Mouse (Mus musculus): ENCODE data around the gene Nodal. TPM values are rescaled to one million over a fixed set of nuclear protein-coding genes. Genes with fewer than 3 reads are reported as not detected.

The Nodal gene
- polyA plus RNA-seq, 1 experiment = 52.2 TPM

DNA sequence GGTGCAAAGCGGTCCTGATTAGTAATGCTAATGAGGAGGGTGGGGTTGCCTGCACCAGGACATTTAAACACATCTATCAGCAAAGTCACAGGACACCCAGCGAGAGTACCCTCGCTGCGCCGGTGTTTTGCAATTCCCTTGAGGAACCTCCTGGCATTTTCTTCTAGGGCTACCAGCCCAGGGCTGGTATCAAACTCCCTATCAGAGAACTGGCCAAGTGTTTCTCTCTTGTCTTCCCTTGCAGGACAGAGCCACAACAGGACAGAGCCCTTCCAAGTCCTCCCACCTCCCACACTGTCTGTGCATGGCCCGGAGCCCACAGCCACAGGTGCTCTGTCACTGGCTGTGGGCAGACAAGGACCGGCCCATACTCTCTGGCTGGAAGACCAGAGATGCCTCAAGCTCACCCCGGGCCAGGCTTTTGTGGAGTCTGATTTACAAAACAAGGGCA lies 35.5 kb upstream of the Nodal start:
- peak overlapping the region; percentile 76 for H3K4me3 ChIP-seq (ENCODE audit: low read depth, low read length)

DNA sequence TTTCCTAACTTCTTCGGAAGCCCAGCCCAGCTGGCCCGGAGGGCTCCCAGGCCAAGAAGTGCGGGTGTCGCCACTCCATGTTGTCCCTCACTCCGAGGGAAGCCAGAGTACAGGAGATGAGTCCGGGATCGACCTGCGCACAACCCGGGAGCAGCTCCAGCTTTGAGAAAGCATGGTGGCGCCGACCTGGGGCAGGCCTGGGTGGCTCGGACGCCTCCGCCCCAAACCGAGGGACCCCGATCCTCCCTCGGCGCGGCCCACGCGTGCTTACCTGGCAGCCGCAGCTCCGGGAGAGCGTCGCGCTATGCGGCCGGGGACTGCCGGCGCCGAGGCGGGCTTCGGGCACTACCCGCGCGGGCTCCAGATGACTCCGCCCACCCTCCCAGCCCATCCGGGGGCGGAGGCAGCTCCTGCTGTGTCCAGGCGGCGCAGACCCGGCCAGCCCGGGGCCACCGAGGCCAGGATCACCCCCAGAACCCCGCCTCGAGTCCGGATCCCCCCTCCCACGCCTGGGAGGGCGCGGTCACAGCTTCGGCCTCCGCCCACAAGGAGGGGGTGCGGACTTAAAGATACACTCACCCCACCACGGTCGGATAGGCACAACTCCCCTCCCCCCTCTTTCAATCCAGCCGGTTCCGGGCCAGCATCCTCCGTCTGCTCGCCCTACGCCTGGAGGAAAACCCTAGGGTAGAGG lies 34.6 kb upstream of the Nodal start, which contains the start of gene Pald1:
TSS of gene Pald1 (minus strand) at position 510 of the 694 bp plus-strand sequence.
- H3K9me3 ChIP-seq (replicated peaks; ENCODE audit: control insufficient read depth, insufficient read depth, low read length, poor library complexity, severe bottlenecking) = no peaks in the 10 kb centered on the region
- TF ChIP-seq EP300 (IDR thresholded peaks at IDR 0.05; ENCODE audit: insufficient read depth, low read depth, low read length) = peak; percentile 67; the same call in 1 of the 2 replicates
- TF ChIP-seq CTCF (IDR thresholded peaks at IDR 0.05; ENCODE audit: low read depth, low read length) = no peak
- TF ChIP-seq POLR2A (IDR thresholded peaks at IDR 0.05; ENCODE audit: insufficient read depth, low read length) = peak; percentile 23
- peaks cover 11% of the 10 kb centered on the region for H3K4me1 ChIP-seq (ENCODE audit: control insufficient read depth, insufficient read depth, low read length)
- peak within 1 kb of the TSS; percentile 72 for H3K9ac ChIP-seq (ENCODE audit: low read depth, poor library complexity, severe bottlenecking)
- H3K27ac ChIP-seq (ENCODE audit: insufficient read depth, low read length) = peak within 1 kb of the TSS; percentile 68
- peak within 1 kb of the TSS; percentile 76 for H3K4me3 ChIP-seq (ENCODE audit: low read depth, low read length)
- H3K36me3 ChIP-seq (ENCODE audit: control insufficient read depth, insufficient read depth, low read length, poor library complexity, severe bottlenecking) = no peaks in the 10 kb centered on the region
- H3K27me3 ChIP-seq (ENCODE audit: control insufficient read depth, insufficient read depth, low read length, poor library complexity, severe bottlenecking) = no peaks in the 10 kb centered on the region

More for the DNA sequence above, 35.5 kb upstream of the Nodal start:
- Histone ChIP-seq H3K9ac (ENCODE audit: low read depth, poor library complexity, severe bottlenecking) (peak overlapping the region; percentile 72), H3K27me3 (ENCODE audit: control insufficient read depth, insufficient read depth, low read length, poor library complexity, severe bottlenecking) (no peaks in the 10 kb centered on the region), H3K36me3 (ENCODE audit: control insufficient read depth, insufficient read depth, low read length, poor library complexity, severe bottlenecking) (no peaks in the 10 kb centered on the region), H3K9me3 (replicated peaks; ENCODE audit: control insufficient read depth, insufficient read depth, low read length, poor library complexity, severe bottlenecking) (no peaks in the 10 kb centered on the region), H3K4me1 (ENCODE audit: control insufficient read depth, insufficient read depth, low read length) (peaks cover 14% of the 10 kb centered on the region), H3K27ac (ENCODE audit: insufficient read depth, low read length) (peak overlapping the region; percentile 68)
- TF ChIP-seq EP300 (IDR thresholded peaks at IDR 0.05; ENCODE audit: insufficient read depth, low read depth, low read length) (peak; percentile 87), POLR2A (IDR thresholded peaks at IDR 0.05; ENCODE audit: insufficient read depth, low read length) (peak; percentile 82), CTCF (IDR thresholded peaks at IDR 0.05; ENCODE audit: low read depth, low read length) (no peak)

DNA sequence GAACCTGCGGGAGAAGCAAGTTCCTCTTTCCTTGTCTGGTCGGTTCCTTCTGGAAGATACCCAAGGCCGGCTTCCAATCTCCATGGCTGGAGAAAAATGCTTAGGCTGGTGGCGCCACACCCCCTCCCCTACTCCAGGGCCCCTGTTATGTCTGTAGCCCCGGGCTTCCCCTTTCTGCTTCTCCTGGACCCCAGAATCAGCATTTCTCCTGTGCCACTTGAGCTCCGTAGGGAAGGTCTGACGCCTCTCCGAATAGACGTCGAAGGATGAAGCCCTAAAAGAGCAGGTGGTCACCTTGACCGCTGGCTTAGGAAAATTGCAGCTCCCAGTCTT lies 34.1 kb upstream of the Nodal start:
- no peak overlapping the region; the same call in 1 of the 2 replicates for H3K27ac ChIP-seq (ENCODE audit: insufficient read depth, low read length)
- no peaks in the 10 kb centered on the region for H3K27me3 ChIP-seq (ENCODE audit: control insufficient read depth, insufficient read depth, low read length, poor library complexity, severe bottlenecking)
- TF ChIP-seq POLR2A (IDR thresholded peaks at IDR 0.05; ENCODE audit: insufficient read depth, low read length) (no peak), EP300 (IDR thresholded peaks at IDR 0.05; ENCODE audit: insufficient read depth, low read depth, low read length) (no peak), CTCF (IDR thresholded peaks at IDR 0.05; ENCODE audit: low read depth, low read length) (no peak)

DNA sequence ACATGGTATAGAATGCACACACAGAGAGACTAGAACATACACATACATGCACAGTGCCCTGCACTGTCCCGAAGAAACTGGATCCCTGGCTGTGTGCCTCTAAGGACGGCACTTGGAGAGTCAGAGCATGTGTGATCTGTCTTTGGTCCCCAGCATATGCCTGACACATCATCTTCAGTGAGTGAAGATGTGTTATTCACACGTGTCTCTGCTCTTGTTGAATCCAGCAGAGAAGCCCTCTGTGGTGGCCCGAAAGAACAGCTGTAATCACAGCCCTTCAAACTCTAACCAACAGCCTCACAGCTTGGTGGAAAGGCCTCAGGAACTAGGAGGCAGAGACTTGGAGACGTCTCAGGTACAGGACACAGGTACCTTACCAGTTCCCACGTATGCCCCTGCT lies 32.6 kb upstream of the Nodal start:
- H3K9me3 ChIP-seq (replicated peaks; ENCODE audit: control insufficient read depth, insufficient read depth, low read length, poor library complexity, severe bottlenecking) = no peaks in the 10 kb centered on the region
- H3K4me3 ChIP-seq (ENCODE audit: low read depth, low read length) = no peak overlapping the region
- peaks cover 7% of the 10 kb centered on the region for H3K4me1 ChIP-seq (ENCODE audit: control insufficient read depth, insufficient read depth, low read length)
- no peaks in the 10 kb centered on the region for H3K27me3 ChIP-seq (ENCODE audit: control insufficient read depth, insufficient read depth, low read length, poor library complexity, severe bottlenecking)
- H3K36me3 ChIP-seq (ENCODE audit: control insufficient read depth, insufficient read depth, low read length, poor library complexity, severe bottlenecking) = no peaks in the 10 kb centered on the region
- TF ChIP-seq EP300 (IDR thresholded peaks at IDR 0.05; ENCODE audit: insufficient read depth, low read depth, low read length) (no peak), CTCF (IDR thresholded peaks at IDR 0.05; ENCODE audit: low read depth, low read length) (no peak), POLR2A (IDR thresholded peaks at IDR 0.05; ENCODE audit: insufficient read depth, low read length) (no peak)
- H3K9ac ChIP-seq (ENCODE audit: low read depth, poor library complexity, severe bottlenecking) = no peak overlapping the region
- no peak overlapping the region for H3K27ac ChIP-seq (ENCODE audit: insufficient read depth, low read length)

More for the DNA sequence above, 34.1 kb upstream of the Nodal start:
- peaks cover 10% of the 10 kb centered on the region for H3K4me1 ChIP-seq (ENCODE audit: control insufficient read depth, insufficient read depth, low read length)
- no peaks in the 10 kb centered on the region for H3K36me3 ChIP-seq (ENCODE audit: control insufficient read depth, insufficient read depth, low read length, poor library complexity, severe bottlenecking)
- peak overlapping the region; percentile 76 for H3K4me3 ChIP-seq (ENCODE audit: low read depth, low read length)
- H3K9ac ChIP-seq (ENCODE audit: low read depth, poor library complexity, severe bottlenecking) = peak overlapping the region; percentile 72
- H3K9me3 ChIP-seq (replicated peaks; ENCODE audit: control insufficient read depth, insufficient read depth, low read length, poor library complexity, severe bottlenecking) = no peaks in the 10 kb centered on the region

DNA sequence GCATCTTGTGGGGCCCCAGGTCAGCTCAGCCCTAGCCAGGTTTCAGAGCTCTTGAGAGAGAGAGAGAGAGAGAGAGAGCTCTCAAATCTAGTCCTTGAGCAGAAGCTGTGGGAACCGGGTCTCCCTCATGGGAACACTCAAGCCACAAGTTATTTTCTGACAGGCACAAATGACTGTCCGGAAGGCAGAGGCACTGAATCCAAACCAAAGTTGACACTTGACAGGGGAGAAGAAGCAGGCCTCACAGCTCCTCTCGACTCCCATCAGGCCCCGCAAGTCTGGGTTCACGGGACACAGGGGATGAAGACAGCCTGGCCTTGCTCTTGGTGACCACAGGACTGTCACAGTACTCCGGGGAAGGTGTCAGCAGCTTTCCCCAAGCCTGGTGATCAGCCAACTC lies 31.5 kb upstream of the Nodal start:
- Histone ChIP-seq H3K36me3 (ENCODE audit: control insufficient read depth, insufficient read depth, low read length, poor library complexity, severe bottlenecking) (no peaks in the 10 kb centered on the region), H3K9ac (ENCODE audit: low read depth, poor library complexity, severe bottlenecking) (no peak overlapping the region), H3K27ac (ENCODE audit: insufficient read depth, low read length) (no peak overlapping the region), H3K27me3 (ENCODE audit: control insufficient read depth, insufficient read depth, low read length, poor library complexity, severe bottlenecking) (no peaks in the 10 kb centered on the region), H3K4me1 (ENCODE audit: control insufficient read depth, insufficient read depth, low read length) (peaks cover 2% of the 10 kb centered on the region), H3K9me3 (replicated peaks; ENCODE audit: control insufficient read depth, insufficient read depth, low read length, poor library complexity, severe bottlenecking) (no peaks in the 10 kb centered on the region), H3K4me3 (ENCODE audit: low read depth, low read length) (no peak overlapping the region)
- no peak for TF ChIP-seq CTCF (IDR thresholded peaks at IDR 0.05; ENCODE audit: low read depth, low read length)
- TF ChIP-seq POLR2A (IDR thresholded peaks at IDR 0.05; ENCODE audit: insufficient read depth, low read length) = no peak
- TF ChIP-seq EP300 (IDR thresholded peaks at IDR 0.05; ENCODE audit: insufficient read depth, low read depth, low read length) = no peak

- TF ChIP-seq CTCF (IDR thresholded peaks at IDR 0.05; ENCODE audit: low read depth, low read length) (no peak), POLR2A (IDR thresholded peaks at IDR 0.05; ENCODE audit: insufficient read depth, low read length) (no peak), EP300 (IDR thresholded peaks at IDR 0.05; ENCODE audit: insufficient read depth, low read depth, low read length) (no peak)
- Histone ChIP-seq H3K27me3 (ENCODE audit: control insufficient read depth, insufficient read depth, low read length, poor library complexity, severe bottlenecking) (no peaks in the 10 kb centered on the region), H3K4me3 (ENCODE audit: low read depth, low read length) (no peak overlapping the region), H3K9ac (ENCODE audit: low read depth, poor library complexity, severe bottlenecking) (no peak overlapping the region), H3K36me3 (ENCODE audit: control insufficient read depth, insufficient read depth, low read length, poor library complexity, severe bottlenecking) (no peaks in the 10 kb centered on the region), H3K27ac (ENCODE audit: insufficient read depth, low read length) (no peak overlapping the region), H3K9me3 (replicated peaks; ENCODE audit: control insufficient read depth, insufficient read depth, low read length, poor library complexity, severe bottlenecking) (no peaks in the 10 kb centered on the region), H3K4me1 (ENCODE audit: control insufficient read depth, insufficient read depth, low read length) (no peaks in the 10 kb centered on the region)
These were observed 28.8 kb upstream of the Nodal start for GRCm38 (mm10) chr10:61389020-61389419.

All from ES-Bruce4 (cell line).